Mouse (Mus musculus) adrenal gland, adult 10 weeks (tissue): ENCODE data around the gene A930009A15Rik. TPM values are rescaled to one million over a fixed set of nuclear protein-coding genes. Genes with fewer than 3 reads are reported as not detected.

ENCODE experiments used
- polyA plus RNA-seq: library from polyadenylated mRNA; stranded (reverse); fragments of 350-450 nt; fragmentation: Illumina TruSeq; extraction: RNeasy Lipid Tissue Mini Kit (QIAGEN cat#74804); gene quantifications from one replicate; pipeline ENCODE4 v1.2.3, GENCODE M21; 2014; ENCODE audit warnings: low read depth, low replicate concordance

A930009A15Rik gene
- polyA plus RNA-seq: not detected

GRCm38 (mm10) chr10:115569712-115570491 is at the start of gene A930009A15Rik:
TSS of gene A930009A15Rik (plus strand) at chr10:115569986.

GRCm38 (mm10) chr10:115587301-115587969 is 17.6 kb downstream of the A930009A15Rik start, which contains the start of gene Lgr5:
TSS of gene Lgr5 (minus strand) at chr10:115587780.

Other genes with a start within 250 kb of the A930009A15Rik start
- gene Tmem19, start 207.5 kb upstream of the A930009A15Rik start, polyA plus RNA-seq: 45.3 TPM
- gene Thap2, start 185.5 kb upstream of the A930009A15Rik start, polyA plus RNA-seq: 34.5 TPM
- 117 TPM for gene Zfc3h1, start 185.0 kb upstream of the A930009A15Rik start, polyA plus RNA-seq
- gene Lgr5, start 17.8 kb downstream of the A930009A15Rik start, polyA plus RNA-seq: 41.7 TPM
- 6.6 TPM for gene Tspan8, start 246.8 kb downstream of the A930009A15Rik start, polyA plus RNA-seq